Mouse (Mus musculus) bone marrow macrophage, adult 2 months (primary cell): ENCODE data around the gene Hist1h4a. TPM values are rescaled to one million over a fixed set of nuclear protein-coding genes. Genes with fewer than 3 reads are reported as not detected.

Experiments
- H3K27ac ChIP-seq: 2 replicates; pipeline ENCODE4 v1.5.1; 2012; ENCODE audit warnings: low read depth, low read length; ENCODE audit not compliant: insufficient read depth
- H3K4me1 ChIP-seq: 2 replicates; pipeline ENCODE4 v1.6.1; 2012; ENCODE audit warnings: low read length; ENCODE audit not compliant: control insufficient read depth, insufficient read depth
- H3K4me3 ChIP-seq: 2 replicates; pipeline ENCODE4 v1.5.1; 2012; ENCODE audit warnings: mild to moderate bottlenecking, low read length, moderate library complexity; ENCODE audit not compliant: insufficient read depth
- CTCF ChIP-seq: IDR thresholded peaks from 2 replicates; pipeline ENCODE4 v1.5.1; 2012; ENCODE audit warnings: low read depth, mild to moderate bottlenecking, low read length, moderate library complexity
- POLR2A ChIP-seq: IDR thresholded peaks from 2 replicates; pipeline ENCODE4 v1.6.1; 2012; ENCODE audit warnings: mild to moderate bottlenecking, low read depth, low read length, borderline replicate concordance
- polyA plus RNA-seq: library from polyadenylated mRNA; stranded (reverse); fragments of >200 nt; gene quantifications from 2 replicates; pipeline ENCODE4 v1.2.4, GENCODE M21; 2012; ENCODE audit not compliant: missing spikeins, insufficient read depth, insufficient read length

Gene Hist1h4a
- polyA plus RNA-seq, 1 experiment: not detected

DNA sequence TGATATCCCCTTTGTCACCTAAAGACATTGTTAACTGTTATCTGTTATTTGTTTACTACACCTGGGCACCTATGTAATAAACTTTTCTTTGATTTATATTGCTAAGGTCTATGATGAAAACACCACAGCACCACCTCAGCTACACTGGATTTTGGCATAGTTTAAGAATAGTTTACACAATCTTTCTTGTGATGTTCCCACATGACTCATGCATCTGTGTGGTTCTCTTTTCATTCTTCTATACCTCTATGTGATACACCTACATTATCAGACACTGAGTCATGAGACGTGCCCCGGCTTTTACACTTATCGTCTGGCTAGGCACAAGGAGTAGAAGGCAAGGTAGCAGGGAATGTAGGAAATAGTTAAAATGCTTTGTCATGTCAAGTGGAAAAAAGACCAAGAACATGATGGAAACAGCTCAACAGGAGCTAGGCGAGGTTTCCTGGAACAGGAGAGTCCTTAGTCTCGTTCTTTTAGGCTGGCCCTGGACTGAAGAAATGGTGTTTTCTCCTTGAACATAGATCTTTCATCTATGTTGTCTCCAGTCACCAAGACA lies 11.4 kb downstream of the Hist1h4a start:
- peak overlapping the region; percentile 4; the same call in 1 of the 2 replicates for H3K27ac ChIP-seq
- H3K4me3 ChIP-seq: no peak overlapping the region
- TF ChIP-seq CTCF: no peak
- TF ChIP-seq POLR2A: no peak
- H3K4me1 ChIP-seq: peaks cover 13% of the 10 kb centered on the region

GRCm38 (mm10) chr13:23747892-23748288 lies 13.1 kb downstream of the Hist1h4a start:
- Histone ChIP-seq H3K4me3 (no peak overlapping the region), H3K27ac (peak overlapping the region; percentile 100), H3K4me1 (peaks cover 15% of the 10 kb centered on the region)
- TF ChIP-seq CTCF: no peak
- no peak for TF ChIP-seq POLR2A

- Histone ChIP-seq H3K4me3 (peak overlapping the region; percentile 39; the same call in 1 of the 2 replicates), H3K4me1 (peaks cover 15% of the 10 kb centered on the region), H3K27ac (peak overlapping the region; percentile 100)
- no peak for TF ChIP-seq CTCF
- TF ChIP-seq POLR2A: no peak
These were observed 13.7 kb downstream of the Hist1h4a start for GRCm38 (mm10) chr13:23747081-23747891.

GRCm38 (mm10) chr13:23746201-23747080 lies 14.6 kb downstream of the Hist1h4a start, which contains the start of gene Hist1h2bb:
Hist1h2bb (plus strand) TSS chr13:23746734.
- Histone ChIP-seq H3K4me3 (peak within 1 kb of the TSS; percentile 73), H3K27ac (peak within 1 kb of the TSS; percentile 100), H3K4me1 (peaks cover 20% of the 10 kb centered on the region)

GRCm38 (mm10) chr13:23745381-23746161 lies 15.5 kb downstream of the Hist1h4a start, which contains the start of gene Hist1h3c:
Hist1h3c (minus strand) TSS chr13:23745602.
- H3K4me3 ChIP-seq: peak within 1 kb of the TSS; percentile 73
- H3K4me1 ChIP-seq: peaks cover 20% of the 10 kb centered on the region
- TF ChIP-seq CTCF (no peak), POLR2A (no peak)
- H3K27ac ChIP-seq: peak within 1 kb of the TSS; percentile 100

GRCm38 (mm10) chr13:23744421-23745380 lies 16.3 kb downstream of the Hist1h4a start:
- Histone ChIP-seq H3K27ac (peak overlapping the region; percentile 72), H3K4me1 (peaks cover 16% of the 10 kb centered on the region), H3K4me3 (peak overlapping the region; percentile 54)
- TF ChIP-seq CTCF: no peak
- no peak for TF ChIP-seq POLR2A

GRCm38 (mm10) chr13:23743963-23744362 lies 17.1 kb downstream of the Hist1h4a start:
- Histone ChIP-seq H3K4me1 (peaks cover 14% of the 10 kb centered on the region), H3K4me3 (no peak overlapping the region), H3K27ac (no peak overlapping the region)
- TF ChIP-seq POLR2A (no peak), CTCF (no peak)

- H3K4me3 ChIP-seq: no peak overlapping the region
- H3K27ac ChIP-seq: no peak overlapping the region
- peaks cover 9% of the 10 kb centered on the region for H3K4me1 ChIP-seq
- TF ChIP-seq CTCF: no peak
- TF ChIP-seq POLR2A: no peak
These were observed 17.8 kb downstream of the Hist1h4a start for GRCm38 (mm10) chr13:23743215-23743614.

DNA sequence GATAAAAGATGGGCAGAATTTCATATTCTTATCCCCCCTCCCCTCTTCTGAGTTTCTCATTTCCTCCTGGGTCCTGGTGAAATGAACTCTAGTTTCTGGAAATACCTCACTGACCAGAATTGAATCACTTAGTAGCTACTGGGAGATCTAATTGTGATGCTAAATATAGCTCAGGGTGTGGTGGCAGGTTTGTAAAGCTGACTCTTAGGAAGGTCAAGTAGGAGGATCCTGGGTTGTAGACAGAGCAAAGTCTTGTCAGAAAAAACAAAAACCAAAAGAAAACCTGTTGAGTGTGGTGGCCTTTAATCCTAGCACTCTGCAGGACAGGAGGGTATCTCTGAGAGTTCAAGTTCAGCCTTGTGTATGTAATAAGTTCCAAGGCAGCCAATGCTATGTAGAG lies 19.0 kb downstream of the Hist1h4a start:
- Histone ChIP-seq H3K4me3 (no peak overlapping the region), H3K4me1 (peaks cover 7% of the 10 kb centered on the region), H3K27ac (no peak overlapping the region)
- TF ChIP-seq CTCF: no peak
- no peak for TF ChIP-seq POLR2A
